Comparison of ENCODE assay signal across 25 mouse cellular contexts in genomic region chr1:160334791-160335190, GRCm38 (mm10).
DNase-seq lines count a peak whose midpoint lies in the region; ATAC-seq lines count a peak whose summit lies in the region.
"Had no signal": no experiment of that assay in that cellular context is flagged by ENCODE, and none has a peak within 500 bp of the region (broad histone marks: within the 10 kb centered on the region; RNA-seq: fewer than 3 reads in every experiment).

No protein-coding gene starts in this region.

- H3K4me1 ChIP-seq in heart, embryonic 11.5 days (ENCODE audit: control insufficient read depth, insufficient read depth, low read length), result no peaks in the 10 kb centered on the region
- H3K4me1 ChIP-seq in midbrain, embryonic 16.5 days (ENCODE audit: control insufficient read depth, insufficient read depth, low read length), result no peaks in the 10 kb centered on the region
- H3K4me1 ChIP-seq: embryonic facial prominence, embryonic 13.5 days; heart, embryonic 10.5 days; hindbrain, embryonic 12.5 days had no signal

- no peak overlapping the region for H3K9ac ChIP-seq in heart, embryonic 11.5 days (ENCODE audit: low read depth, low read length)
- no peak overlapping the region for H3K9ac ChIP-seq in midbrain, embryonic 16.5 days (ENCODE audit: low read depth, low read length)
- H3K9ac ChIP-seq: embryonic facial prominence, embryonic 13.5 days; forebrain, postnatal 0 days; hindbrain, embryonic 12.5 days; hindbrain, embryonic 15.5 days had no signal

- H3K9me3 ChIP-seq in heart, embryonic 11.5 days (replicated peaks; ENCODE audit: control insufficient read depth, low read length), result no peaks in the 10 kb centered on the region
- H3K9me3 ChIP-seq in midbrain, embryonic 16.5 days (replicated peaks; ENCODE audit: control insufficient read depth, low read length, poor library complexity, severe bottlenecking), result no peaks in the 10 kb centered on the region
- H3K9me3 ChIP-seq: embryonic facial prominence, embryonic 13.5 days; G1E; heart, embryonic 10.5 days; hindbrain, embryonic 12.5 days; hindbrain, embryonic 15.5 days had no signal

- 78% methylated on average over 4 of the region's 4 CpGs for WGBS in heart, embryonic 11.5 days (ENCODE audit: insufficient replicate concordance)
- WGBS in midbrain, embryonic 16.5 days, result 83% methylated on average over 4 of the region's 4 CpGs

- no peak overlapping the region for H3K4me2 ChIP-seq in heart, embryonic 11.5 days
- no peak overlapping the region for H3K4me2 ChIP-seq in midbrain, embryonic 16.5 days (ENCODE audit: low read length)
- H3K4me2 ChIP-seq: embryonic facial prominence, embryonic 13.5 days; hindbrain, embryonic 12.5 days; hindbrain, embryonic 15.5 days had no signal

- ATAC-seq in heart, embryonic 11.5 days (replicated peaks; ENCODE audit: insufficient number of reproducible peaks, low FRiP score, low TSS enrichment), result no peak
- ATAC-seq in midbrain, embryonic 16.5 days, result no peak
- ATAC-seq: forebrain, embryonic 14.5 days; forebrain, postnatal 0 days; Patski had no signal

- H3K27ac ChIP-seq in heart, embryonic 11.5 days (ENCODE audit: low read depth, low read length), result no peak overlapping the region
- no peak overlapping the region for H3K27ac ChIP-seq in midbrain, embryonic 16.5 days (ENCODE audit: low read length)
- H3K27ac ChIP-seq: embryonic facial prominence, embryonic 13.5 days; gastrocnemius, adult 2 months; heart, adult 2 months; heart, embryonic 10.5 days; hindbrain, embryonic 12.5 days; hindbrain, embryonic 15.5 days had no signal

- no peak overlapping the region for H3K4me3 ChIP-seq in heart, embryonic 11.5 days (ENCODE audit: low read depth, low read length)
- no peak overlapping the region for H3K4me3 ChIP-seq in midbrain, embryonic 16.5 days (ENCODE audit: low read depth, low read length)
- H3K4me3 ChIP-seq: embryonic facial prominence, embryonic 13.5 days; gastrocnemius, adult 2 months; heart, adult 2 months; heart, embryonic 10.5 days; hindbrain, embryonic 12.5 days; hindbrain, embryonic 15.5 days had no signal

- peak; percentile 49 for DNase-seq in heart, adult 11 months
- peak; percentile 23 for DNase-seq in urinary bladder, postnatal 14 days (ENCODE audit: low spot score)
- no peak for DNase-seq in urinary bladder, postnatal 25 days (ENCODE audit: low spot score)
- peak; percentile 73 for DNase-seq in fat pad, adult 2 months (ENCODE audit: extremely low read depth, low read depth, low spot score)
- DNase-seq: adrenal gland, postnatal 10 days; adrenal gland, postnatal 36 days; B cell, adult 2 months; cerebellum, adult 11 months; cerebellum, adult 2 months; cerebellum, adult 9-11 months; cerebellum, postnatal 25 days; forebrain, postnatal 0 days; gastrocnemius, adult 2 months; gastrocnemius, postnatal 14 days; heart, adult 2 months had no signal

- H3K36me3 ChIP-seq in heart, embryonic 11.5 days (ENCODE audit: control insufficient read depth, insufficient read depth, low read length), result no peaks in the 10 kb centered on the region
- H3K36me3 ChIP-seq in midbrain, embryonic 16.5 days (ENCODE audit: control insufficient read depth, insufficient read depth, low read length), result peaks cover 5% of the 10 kb centered on the region; the same call in 1 of the 2 replicates
- H3K36me3 ChIP-seq: embryonic facial prominence, embryonic 13.5 days; heart, embryonic 10.5 days; hindbrain, embryonic 12.5 days; hindbrain, embryonic 15.5 days had no signal

- H3K27me3 ChIP-seq in heart, embryonic 11.5 days (ENCODE audit: control insufficient read depth, insufficient read depth, low read length), result no peaks in the 10 kb centered on the region
- no peaks in the 10 kb centered on the region for H3K27me3 ChIP-seq in midbrain, embryonic 16.5 days (ENCODE audit: control insufficient read depth, insufficient read depth, low read depth, low read length)
- H3K27me3 ChIP-seq: CH12.LX; embryonic facial prominence, embryonic 13.5 days; hindbrain, embryonic 12.5 days; hindbrain, embryonic 15.5 days; Patski had no signal
